Mouse (Mus musculus) thymus, adult 2 months (tissue): ENCODE results near the gene Polr1a.

Experiments used
- CTCF ChIP-seq: fragments of 200-500 bp; IDR thresholded peaks from 2 replicates; pipeline ENCODE4 v1.5.1; 2012; ENCODE audit warnings: mild to moderate bottlenecking, control low read depth, low read length, moderate library complexity, borderline replicate concordance; ENCODE audit not compliant: control insufficient read depth, poor library complexity, insufficient read depth; ENCODE audit errors: extremely low read depth
- POLR2A ChIP-seq: fragments of 200-500 bp; IDR thresholded peaks from 2 replicates; pipeline ENCODE4 v1.6.1; 2012; ENCODE audit warnings: mild to moderate bottlenecking, low read length, control low read depth, moderate library complexity; ENCODE audit not compliant: control insufficient read depth, poor library complexity, insufficient read depth; ENCODE audit errors: extremely low read depth

GRCm38 (mm10) chr6:71940912-71941311 is 32.1 kb downstream of the Polr1a start:
- TF ChIP-seq POLR2A (no peak), CTCF (no peak)
